Mouse (Mus musculus) adrenal gland, adult 8-10 months (tissue): ENCODE data around the gene Dock2. TPM values are rescaled to one million over a fixed set of nuclear protein-coding genes. Genes with fewer than 3 reads are reported as not detected.
"Not testable (repeated sequence)": the region's sequence is repeated elsewhere in the genome, so short reads cannot be mapped to it uniquely, and the experiment has no call there.

ENCODE experiments used
- DNase-seq: peaks from one replicate; pipeline ENCODE4 v3.0.0; 2022
- total RNA-seq, 4 experiments: library from RNA; stranded (reverse); gene quantifications; 2 replicates each; pipeline ENCODE4 v1.2.4; 2022

Gene Dock2
- 1 to 10 TPM; 2.8 to 6.6 (median 4.8) TPM for total RNA-seq

- no peak for DNase-seq
These were observed at the start of gene Dock2 for GRCm38 (mm10) chr11:34783587-34784043. TSS of gene Dock2 (minus strand) at chr11:34783892.

- DNase-seq, result no peak
These were observed 49.0 kb upstream of the Dock2 start for GRCm38 (mm10) chr11:34832678-34833077.

DNA sequence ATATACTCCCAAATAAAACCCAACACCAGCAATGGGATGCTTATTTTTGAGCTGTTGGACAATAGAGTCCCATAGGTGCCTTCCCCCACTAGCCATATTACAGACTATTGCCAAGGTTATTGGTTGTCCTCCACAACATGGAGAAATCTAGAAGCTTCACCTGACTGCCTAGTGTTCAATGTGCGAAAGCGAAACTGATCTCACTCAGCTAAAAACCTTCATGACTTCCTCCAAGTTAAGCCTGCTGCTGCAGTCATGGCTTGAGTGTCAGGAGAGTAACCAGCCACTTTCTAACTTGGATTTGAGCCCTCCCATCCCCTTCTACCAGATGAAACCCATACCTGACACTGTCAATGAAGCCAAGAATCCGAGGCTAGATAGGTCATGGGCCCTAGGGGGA, 44.1 kb upstream of the Dock2 start:
- no peak for DNase-seq

- DNase-seq, result no peak
These were observed 43.2 kb upstream of the Dock2 start for GRCm38 (mm10) chr11:34826940-34827339.

GRCm38 (mm10) chr11:34824791-34825190, 41.1 kb upstream of the Dock2 start:
- DNase-seq, result no peak

DNA sequence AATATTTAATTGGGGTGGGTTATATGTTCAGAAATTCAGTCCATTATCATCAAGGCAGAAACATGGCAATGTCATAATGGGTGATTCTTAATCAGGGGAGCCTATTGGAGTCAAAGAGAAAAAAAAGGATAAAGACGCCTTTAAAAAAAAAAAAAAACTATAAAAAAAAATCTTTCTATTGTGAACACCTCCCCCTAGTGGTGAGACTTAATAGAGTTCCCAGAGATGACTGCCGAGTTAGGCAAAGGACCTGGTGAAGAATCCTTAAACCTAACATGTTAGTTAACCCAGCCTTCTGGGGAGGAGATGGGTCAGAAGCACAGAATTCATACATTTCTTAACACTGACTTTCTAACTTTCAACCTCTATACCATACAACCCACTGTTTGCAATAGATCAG, 31.1 kb upstream of the Dock2 start:
- DNase-seq, result no peak

DNA sequence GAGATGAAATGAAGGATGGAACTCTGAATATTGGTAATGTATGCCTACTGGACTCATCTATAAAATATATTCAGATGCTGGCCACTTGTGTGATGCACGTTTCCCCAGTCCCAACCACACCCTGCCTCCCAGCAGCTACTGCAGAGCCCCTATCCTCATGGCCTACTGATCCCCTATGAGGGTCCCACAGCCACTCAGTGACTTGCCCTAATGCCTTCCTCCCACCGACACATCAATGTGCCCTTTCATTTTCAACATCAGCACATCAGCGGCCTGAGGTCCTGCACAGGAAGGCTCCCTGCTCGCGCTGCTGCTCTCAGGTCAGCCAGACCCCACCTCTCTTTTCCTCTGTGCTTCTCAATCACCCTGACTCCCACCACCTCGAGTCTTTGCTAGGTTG, 30.6 kb upstream of the Dock2 start:
- DNase-seq, result no peak

- not testable (repeated sequence) for DNase-seq
These were observed 21.3 kb upstream of the Dock2 start for GRCm38 (mm10) chr11:34805026-34805425.

DNA sequence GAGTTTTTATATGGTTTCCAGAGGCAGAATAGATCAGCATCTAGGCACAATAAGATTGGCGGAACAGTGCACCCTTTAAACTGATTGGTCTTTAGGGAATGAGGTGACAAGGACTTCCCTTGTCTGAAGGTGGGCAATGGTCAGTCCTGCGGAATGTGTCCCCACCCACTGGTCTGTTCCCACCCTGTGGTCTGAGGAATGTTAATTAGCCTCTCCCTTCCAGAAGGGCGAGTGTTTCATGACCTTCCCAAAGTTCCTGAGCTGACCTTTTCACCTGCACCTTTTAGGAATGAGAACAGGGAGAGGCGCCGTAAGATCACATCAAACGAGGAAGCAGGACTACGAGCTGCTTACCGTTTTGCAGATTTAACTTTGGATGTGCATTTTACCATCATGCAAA, 14.4 kb upstream of the Dock2 start:
- not testable (repeated sequence) for DNase-seq

DNA sequence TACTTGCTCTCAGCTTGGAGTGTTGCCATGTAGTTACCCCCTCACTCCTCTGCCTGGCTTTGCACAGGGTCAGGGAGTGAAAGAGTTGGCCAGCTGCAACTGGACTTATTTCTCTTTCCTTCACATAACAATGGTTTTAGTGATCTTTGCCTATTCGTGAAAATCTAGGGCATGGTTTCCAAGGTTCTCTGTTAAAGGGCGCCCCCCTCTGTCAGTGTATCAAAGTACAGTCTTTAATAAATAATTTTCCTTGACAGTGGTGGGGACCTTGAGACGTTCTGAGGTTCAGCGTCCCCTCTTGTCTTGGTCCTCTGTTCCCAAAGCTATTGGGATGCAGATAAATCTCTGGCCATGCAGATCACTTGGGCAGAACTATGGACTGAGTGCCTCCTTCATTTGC, 12.4 kb upstream of the Dock2 start:
- DNase-seq, result peak; percentile 18

DNA sequence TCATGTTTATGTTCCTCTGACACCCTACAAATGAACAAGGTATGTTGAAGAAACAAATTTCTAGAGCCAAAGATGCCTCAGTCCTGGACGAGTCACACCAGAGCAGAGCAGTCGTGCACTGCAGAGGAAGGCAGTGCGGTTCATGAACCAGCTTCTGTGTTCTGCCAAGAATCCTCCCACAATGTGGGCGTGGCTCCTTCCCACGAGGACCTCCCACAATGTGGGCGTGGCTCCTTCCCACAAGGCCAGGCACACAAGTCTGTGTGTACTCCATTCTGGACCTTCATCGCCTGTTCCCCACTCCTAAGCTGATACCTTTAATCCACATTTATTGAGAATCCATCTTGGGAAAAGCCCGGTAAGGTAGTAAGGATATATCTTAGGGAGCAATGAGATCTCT, 8.2 kb upstream of the Dock2 start:
- DNase-seq, result no peak

GRCm38 (mm10) chr11:34784864-34785263, 1.2 kb upstream of the Dock2 start:
- DNase-seq, result no peak

- DNase-seq, result no peak
These were observed 919 bp downstream of the Dock2 start for GRCm38 (mm10) chr11:34782516-34783430.

- DNase-seq, result no peak
These were observed 2.9 kb downstream of the Dock2 start for GRCm38 (mm10) chr11:34780786-34781185.

DNA sequence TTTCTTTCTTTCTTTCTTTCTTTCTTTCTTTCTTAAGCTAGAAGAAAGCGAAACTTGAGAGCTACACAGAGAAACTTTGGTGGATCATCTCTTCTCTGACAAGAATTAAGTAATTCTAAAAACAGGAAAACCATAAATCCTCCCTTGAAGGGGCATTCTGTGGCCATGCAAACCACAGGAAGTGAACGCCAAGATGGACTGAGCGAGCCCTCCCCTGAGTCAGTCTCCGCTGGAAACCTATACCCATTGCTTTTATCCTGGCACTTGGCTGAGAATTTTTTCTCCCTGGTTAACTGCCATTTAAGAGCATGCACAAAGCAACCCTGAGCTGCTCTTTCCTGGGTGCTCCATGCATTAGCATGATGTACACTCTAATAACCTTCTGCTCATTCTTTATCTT, 3.7 kb downstream of the Dock2 start:
- DNase-seq, result no peak

DNA sequence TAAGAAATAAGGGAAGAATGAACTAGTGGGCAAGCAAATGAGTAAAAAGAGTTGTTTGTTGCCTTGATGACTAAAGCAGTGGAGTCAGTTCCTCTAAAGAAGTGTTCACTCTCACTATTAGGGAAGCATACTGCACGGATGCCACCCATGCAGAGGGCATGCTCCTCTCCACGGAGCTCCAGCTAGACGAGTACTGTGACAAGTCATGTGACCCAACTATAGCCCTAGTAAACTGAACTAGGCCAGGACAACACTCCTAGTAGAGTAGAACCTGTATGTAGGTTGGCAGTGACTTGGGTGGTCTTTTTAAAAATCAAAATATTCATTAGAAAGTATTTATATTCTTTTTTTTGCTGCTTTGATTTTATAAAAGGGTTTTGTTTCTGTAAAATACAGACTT, 5.3 kb downstream of the Dock2 start:
- no peak for DNase-seq

- DNase-seq, result no peak
These were observed 6.2 kb downstream of the Dock2 start for GRCm38 (mm10) chr11:34777529-34777928.

DNA sequence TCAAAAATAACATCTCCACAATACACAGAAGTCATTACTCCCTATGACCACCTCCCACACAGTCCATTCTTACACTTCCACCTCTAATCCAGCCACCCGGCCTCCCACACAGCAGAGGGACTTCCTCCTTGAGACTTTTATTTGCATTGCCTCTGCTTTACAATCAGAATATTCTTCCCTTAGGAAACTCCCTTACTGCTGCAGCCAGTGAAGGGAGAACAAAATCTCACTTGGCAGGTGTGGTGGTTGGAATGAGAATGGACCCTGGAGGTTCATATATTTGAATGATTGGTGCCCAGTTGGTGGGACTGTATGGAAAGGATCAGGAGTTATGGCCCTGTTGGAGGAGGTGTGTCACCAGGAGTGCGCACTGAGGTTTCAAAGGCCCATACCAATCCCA, 7.6 kb downstream of the Dock2 start:
- no peak for DNase-seq

GRCm38 (mm10) chr11:34774636-34775035, 9.1 kb downstream of the Dock2 start:
- DNase-seq, result no peak

GRCm38 (mm10) chr11:34773304-34773895, 10.3 kb downstream of the Dock2 start:
- no peak for DNase-seq

- DNase-seq, result peak; percentile 92
These were observed 12.3 kb downstream of the Dock2 start for GRCm38 (mm10) chr11:34771221-34771986.

- DNase-seq, result no peak
These were observed 13.0 kb downstream of the Dock2 start for GRCm38 (mm10) chr11:34770666-34771065.

DNA sequence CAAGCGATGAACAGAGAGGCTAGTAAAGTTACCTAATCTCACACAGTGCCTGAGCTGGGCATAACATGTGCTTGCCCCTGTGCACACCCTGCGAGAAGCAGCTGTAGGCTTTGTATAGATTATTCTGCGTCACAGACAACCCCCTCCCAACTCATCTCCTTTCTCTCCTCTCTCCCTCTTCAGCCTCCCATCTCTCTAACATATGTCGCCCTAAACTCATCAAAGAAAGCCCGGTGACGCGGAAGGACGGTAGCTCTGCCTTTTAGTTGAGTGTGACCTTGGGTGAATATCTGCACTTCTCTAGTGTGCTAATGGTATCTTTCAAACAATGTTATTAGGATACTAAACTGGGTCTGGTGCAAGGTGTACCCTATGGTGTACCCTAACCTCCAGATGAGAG, 13.7 kb downstream of the Dock2 start:
- no peak for DNase-seq
